Mouse (Mus musculus): ENCODE results near the gene Rsl24d1. TPM values are rescaled to one million over a fixed set of nuclear protein-coding genes. Genes with fewer than 3 reads are reported as not detected.

Gene Rsl24d1
- polyA plus RNA-seq, 1 experiment, result 25.8 TPM

GRCm38 (mm10) chr9:73162571-73163333 is 49.5 kb downstream of the Rsl24d1 start:
- no peaks in the 10 kb centered on the region for H3K4me1 ChIP-seq (replicated peaks; ENCODE audit: control insufficient read depth, insufficient read depth, low read length)
- no peaks in the 10 kb centered on the region for H3K27me3 ChIP-seq (ENCODE audit: control insufficient read depth, insufficient read depth, low read length)
- WGBS, result 26% methylated on average over 26 of the region's 26 CpGs
- H3K27ac ChIP-seq (ENCODE audit: control insufficient read depth, insufficient read depth, low read length), result no peak overlapping the region
- TF ChIP-seq POLR2A (IDR thresholded peaks at IDR 0.05; ENCODE audit: control insufficient read depth, extremely low read depth, insufficient read depth, low read length, poor library complexity), result no peak
- no peak for TF ChIP-seq CTCF (IDR thresholded peaks at IDR 0.05; ENCODE audit: borderline replicate concordance, control insufficient read depth, extremely low read depth, insufficient read depth, low read length, poor library complexity)
- peak; percentile 60 for DNase-seq
- H3K36me3 ChIP-seq (ENCODE audit: control insufficient read depth, insufficient read depth, low read length), result no peaks in the 10 kb centered on the region
- H3K4me3 ChIP-seq (ENCODE audit: control insufficient read depth, insufficient read depth, low read length), result no peak overlapping the region

- no peaks in the 10 kb centered on the region for H3K27me3 ChIP-seq (ENCODE audit: control insufficient read depth, insufficient read depth, low read length)
- WGBS, result 87% methylated on average over 4 of the region's 4 CpGs
- no peak for DNase-seq
- no peak overlapping the region for H3K4me3 ChIP-seq (ENCODE audit: control insufficient read depth, insufficient read depth, low read length)
- H3K4me1 ChIP-seq (replicated peaks; ENCODE audit: control insufficient read depth, insufficient read depth, low read length), result no peaks in the 10 kb centered on the region
- no peak for TF ChIP-seq CTCF (IDR thresholded peaks at IDR 0.05; ENCODE audit: borderline replicate concordance, control insufficient read depth, extremely low read depth, insufficient read depth, low read length, poor library complexity)
- no peak for TF ChIP-seq POLR2A (IDR thresholded peaks at IDR 0.05; ENCODE audit: control insufficient read depth, extremely low read depth, insufficient read depth, low read length, poor library complexity)
- no peak overlapping the region for H3K27ac ChIP-seq (ENCODE audit: control insufficient read depth, insufficient read depth, low read length)
- H3K36me3 ChIP-seq (ENCODE audit: control insufficient read depth, insufficient read depth, low read length), result no peaks in the 10 kb centered on the region
These were observed 52.4 kb downstream of the Rsl24d1 start for GRCm38 (mm10) chr9:73165631-73166030.

Other genes with a start within 250 kb of the Rsl24d1 start
- gene Pygo1, start 187.8 kb upstream of the Rsl24d1 start, polyA plus RNA-seq (2012; rRNA removed), result 0.27 and 0.38 TPM in 2 replicates
- gene Dyx1c1, start 154.6 kb upstream of the Rsl24d1 start, polyA plus RNA-seq (2012; rRNA removed), result 0.19 and 0.29 TPM in 2 replicates
- not detected in 2 replicates for gene Gm44503, start 154.6 kb upstream of the Rsl24d1 start, polyA plus RNA-seq (2012; rRNA removed)
- 5.5 and 6.0 TPM in 2 replicates for gene Ccpg1os, start 128.0 kb upstream of the Rsl24d1 start, polyA plus RNA-seq (2012; rRNA removed)
- 11.6 and 12.3 TPM in 2 replicates for gene Ccpg1, start 128.0 kb upstream of the Rsl24d1 start, polyA plus RNA-seq (2012; rRNA removed)
- gene Pigb, start 73.0 kb upstream of the Rsl24d1 start, polyA plus RNA-seq (2012; rRNA removed), result 8.2 and 11.7 TPM in 2 replicates
- gene Rab27a, start 68.6 kb upstream of the Rsl24d1 start, polyA plus RNA-seq (2012; rRNA removed), result 21.1 and 22.4 TPM in 2 replicates
- 2.2 and 2.3 TPM in 2 replicates for gene Khdc3, start 11.6 kb upstream of the Rsl24d1 start, polyA plus RNA-seq (2012; rRNA removed)
- not detected in 2 replicates for gene Gm20509, start 11.0 kb upstream of the Rsl24d1 start, polyA plus RNA-seq (2012; rRNA removed)